Mouse (Mus musculus) Patski (cell line): ENCODE results near the gene Camk2g. TPM values are rescaled to one million over a fixed set of nuclear protein-coding genes. Genes with fewer than 3 reads are reported as not detected.

Experiments
- ATAC-seq: fragments of 100-300 bp; one replicate; pipeline ENCODE4 v1.8.0; 2021
- CTCF ChIA-PET: fragments of 350-600 bp; sonication (Branson Sonifier 250); formaldehyde crosslinking; loops from one replicate; lab custom pipeline; 2022; ENCODE audit warnings: inconsistent platforms; lab: Charles Lee
- POLR2A ChIA-PET: fragments of 350-600 bp; sonication (Branson Sonifier 250); formaldehyde crosslinking; loops from one replicate; lab custom pipeline; 2022; ENCODE audit warnings: antibody characterized with exemption, inconsistent platforms; lab: Charles Lee
- DNase-seq: peaks from one replicate; pipeline ENCODE4 v3.0.0-alpha.2; 2011; ENCODE audit warnings: low read depth, low spot score
- H3K27me3 ChIP-seq: fragments of 371-371 bp; one replicate; pipeline ENCODE4 v1.5.1; 2021
- CTCF ChIP-seq: fragments of 100-300 bp; IDR thresholded peaks from one replicate; pipeline ENCODE4 v1.5.1; 2021
- in situ Hi-C: fragments of 300-500 bp; cut with MboI; formaldehyde crosslinking; loops from 3 replicates; pipeline ENCODE4 v1.11.1; 2018; ENCODE audit warnings: low pct_unique_long_range_greater_than_20kb, mixed read lengths
- polyA plus RNA-seq: library from polyadenylated mRNA; unstranded; gene quantifications from one replicate; pipeline ENCODE4 v1.2.3, GENCODE M21; 2021

Camk2g gene
- polyA plus RNA-seq, 1 experiment from 2014 or later: 51.7 TPM

DNA sequence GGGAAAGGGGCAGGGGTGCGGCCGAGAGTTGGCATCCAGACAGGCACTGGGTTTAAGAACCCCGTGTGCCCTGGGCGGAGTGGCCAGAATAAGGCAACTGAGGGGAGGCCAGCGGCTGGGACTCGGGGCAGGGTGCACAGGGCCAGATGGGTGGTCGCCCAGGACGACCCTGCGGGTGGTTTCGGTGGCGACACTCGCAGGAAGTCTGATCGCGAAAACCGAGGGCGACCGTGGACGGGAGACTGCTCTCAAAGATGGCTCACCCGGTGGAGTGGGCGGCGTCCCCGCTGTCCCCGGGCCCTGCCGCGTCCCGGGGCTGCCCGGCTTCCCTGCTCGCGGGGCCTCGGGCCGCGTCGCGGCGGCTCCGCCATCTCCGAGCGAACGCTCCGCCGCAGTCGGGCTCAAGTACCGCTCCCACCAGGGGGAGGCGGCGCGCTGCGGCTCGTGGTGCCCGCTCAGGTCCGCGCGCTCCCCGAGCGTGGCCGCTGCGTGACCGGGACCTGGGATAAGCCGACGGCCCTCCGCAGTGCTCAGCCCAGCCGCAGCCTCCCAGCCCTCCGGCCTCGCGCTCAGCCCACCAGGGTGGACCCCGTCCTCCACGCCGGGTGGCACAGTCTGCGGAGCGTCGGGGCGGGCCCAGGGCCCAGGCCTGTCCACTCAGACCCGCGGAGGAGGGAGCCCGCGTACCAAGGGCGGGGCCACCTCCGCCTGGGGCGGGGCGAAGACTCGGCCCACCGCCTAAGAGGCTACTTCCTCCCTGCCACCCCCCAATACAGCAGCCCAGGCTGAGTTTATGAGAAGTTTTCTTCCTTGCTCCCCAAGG is 59.7 kb downstream of the Camk2g start, which contains the start of gene Ndst2:
Gene Ndst2, minus strand, starts transcription at position 611 of the 823 bp plus-strand sequence.
- no peak for DNase-seq

DNA sequence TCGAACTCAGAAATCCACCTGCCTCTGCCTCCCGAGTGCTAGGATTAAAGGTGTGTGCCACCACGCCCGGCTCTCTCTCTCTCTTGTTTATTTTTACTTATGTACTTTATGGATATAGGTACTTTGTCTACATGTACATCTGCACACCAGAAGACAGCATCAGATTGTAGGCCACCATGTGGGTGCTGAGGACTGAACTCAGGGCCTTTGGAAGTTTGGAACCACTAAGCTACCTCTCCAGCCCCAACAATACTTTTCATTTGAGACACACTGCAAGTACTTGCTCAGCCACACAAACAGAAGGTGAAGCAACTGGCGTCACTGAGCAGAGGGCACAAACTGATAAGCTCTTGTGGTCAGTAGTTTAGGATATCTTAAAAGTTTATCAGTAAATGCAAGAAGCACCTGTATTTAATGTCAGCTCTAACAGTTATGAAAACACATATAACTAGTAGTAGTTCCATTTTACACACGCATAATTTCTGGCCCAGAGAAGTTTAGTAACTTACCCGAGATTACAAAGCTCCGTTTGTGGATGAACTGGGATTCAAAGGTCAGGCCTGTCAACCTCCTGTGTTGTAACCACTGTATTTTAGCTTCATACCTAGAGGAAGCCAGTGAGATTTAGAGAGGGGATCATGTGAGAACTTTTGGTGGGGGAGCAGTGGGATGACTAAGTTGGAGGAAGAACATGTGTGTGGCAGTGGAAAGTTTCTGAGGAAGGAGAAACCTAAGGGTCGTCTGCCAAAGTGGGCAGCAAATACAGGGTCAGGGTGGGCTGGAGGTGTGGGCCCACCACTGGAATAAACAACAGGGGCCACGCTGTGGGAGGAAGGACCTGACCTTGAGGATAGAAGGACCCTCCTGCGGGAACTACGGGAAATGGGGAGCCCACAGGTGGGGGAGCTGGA is 60.6 kb downstream of the Camk2g start:
- POLR2A ChIA-PET: interaction anchor here (1.0 to 1.4 kb wide), 3 partner anchors 25 to 62 kb away, joined by 3 to 4 read pairs (median 4); partner anchors contain the start of gene Zswim8
- H3K27me3 ChIP-seq: no peaks in the 10 kb centered on the region
- ATAC-seq: no peak
- DNase-seq: no peak
- in situ Hi-C loops: no loop called here
- CTCF ChIA-PET: interaction anchor here (1.2 to 1.7 kb wide), 2 partner anchors 9 to 16 kb away, joined by 5 to 6 read pairs; no protein-coding TSS in a partner anchor
- TF ChIP-seq CTCF: no peak

More for the DNA sequence above, 59.7 kb downstream of the Camk2g start, which contains the start of gene Ndst2:
- POLR2A ChIA-PET: interaction anchor here (1.0 to 1.4 kb wide), 3 partner anchors 26 to 61 kb away, joined by 3 to 4 read pairs (median 4); partner anchors contain the start of gene Zswim8
- in situ Hi-C loops: no loop called here
- no peaks in the 10 kb centered on the region for H3K27me3 ChIP-seq
- peak; percentile 82 for ATAC-seq
- CTCF ChIA-PET: interaction anchor here (1.2 to 1.7 kb wide), 2 partner anchors 10 to 17 kb away, joined by 5 to 6 read pairs; no protein-coding TSS in a partner anchor
- no peak for TF ChIP-seq CTCF

DNA sequence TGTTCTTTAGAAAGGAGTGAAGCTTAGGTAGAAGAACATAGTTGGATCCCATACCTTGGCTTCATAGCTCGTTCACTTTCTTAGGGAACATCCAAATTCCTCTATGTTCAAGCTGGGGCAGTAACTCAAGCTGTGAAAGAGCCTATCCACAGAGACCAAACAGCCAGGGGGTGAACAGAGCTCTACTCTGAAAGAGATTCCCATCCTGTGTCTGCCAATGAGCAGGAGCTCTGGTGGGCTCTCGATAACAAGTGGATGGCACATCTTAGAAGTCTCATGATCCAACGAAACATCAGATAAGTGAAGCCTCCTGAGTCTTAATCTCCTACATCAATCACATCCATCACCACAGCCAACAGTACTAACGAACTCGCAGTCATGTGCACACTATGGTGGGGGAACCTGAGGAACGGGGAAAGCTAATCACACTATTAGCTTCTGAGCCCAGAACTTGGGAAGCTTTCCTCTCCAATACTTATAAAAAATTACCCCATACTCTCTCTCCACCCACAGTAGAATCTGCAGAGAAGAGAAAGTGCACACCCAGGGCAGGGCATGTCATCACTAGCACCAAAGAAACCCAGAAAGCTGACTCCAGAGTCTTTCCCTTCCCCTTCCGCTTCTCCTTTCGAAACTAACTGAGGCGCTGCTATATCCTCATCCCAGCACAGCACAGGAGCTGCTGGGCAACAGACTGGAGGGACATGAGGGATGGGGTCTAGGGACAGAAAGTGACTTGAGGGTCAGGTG is 62.9 kb downstream of the Camk2g start:
- CTCF ChIA-PET: no interaction called here
- ATAC-seq: no peak
- DNase-seq: no peak
- POLR2A ChIA-PET: interaction anchor here (1.0 to 1.1 kb wide), 3 partner anchors 9 to 31 kb away, joined by 3 read pairs; partner anchors contain the start of gene Zswim8
- in situ Hi-C loops: no loop called here
- TF ChIP-seq CTCF: no peak
- no peaks in the 10 kb centered on the region for H3K27me3 ChIP-seq

DNA sequence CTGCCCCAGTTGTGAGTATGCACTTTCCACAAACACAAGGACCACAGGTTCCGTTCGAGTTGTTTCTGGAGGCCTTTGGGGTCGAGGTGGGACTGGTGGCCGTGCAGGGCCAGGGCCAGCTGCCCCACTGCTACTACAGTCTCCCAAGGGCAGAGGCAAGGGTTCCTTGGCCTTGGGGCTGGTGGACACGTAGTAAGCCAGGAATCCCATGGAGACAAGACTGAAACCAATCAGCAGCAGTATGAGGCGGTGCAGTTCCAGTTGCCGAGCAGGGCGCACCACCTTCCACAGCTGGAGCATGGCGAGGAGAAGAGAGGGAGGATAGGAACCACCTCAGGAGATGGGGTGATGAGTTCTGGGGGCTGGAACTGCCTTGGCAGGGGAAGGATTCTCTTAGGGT is 64.0 kb downstream of the Camk2g start:
- POLR2A ChIA-PET: no interaction called here
- ATAC-seq (no peak), DNase-seq (no peak)
- H3K27me3 ChIP-seq: no peaks in the 10 kb centered on the region
- CTCF ChIA-PET: no interaction called here
- TF ChIP-seq CTCF: no peak
- in situ Hi-C loops: no loop called here

DNA sequence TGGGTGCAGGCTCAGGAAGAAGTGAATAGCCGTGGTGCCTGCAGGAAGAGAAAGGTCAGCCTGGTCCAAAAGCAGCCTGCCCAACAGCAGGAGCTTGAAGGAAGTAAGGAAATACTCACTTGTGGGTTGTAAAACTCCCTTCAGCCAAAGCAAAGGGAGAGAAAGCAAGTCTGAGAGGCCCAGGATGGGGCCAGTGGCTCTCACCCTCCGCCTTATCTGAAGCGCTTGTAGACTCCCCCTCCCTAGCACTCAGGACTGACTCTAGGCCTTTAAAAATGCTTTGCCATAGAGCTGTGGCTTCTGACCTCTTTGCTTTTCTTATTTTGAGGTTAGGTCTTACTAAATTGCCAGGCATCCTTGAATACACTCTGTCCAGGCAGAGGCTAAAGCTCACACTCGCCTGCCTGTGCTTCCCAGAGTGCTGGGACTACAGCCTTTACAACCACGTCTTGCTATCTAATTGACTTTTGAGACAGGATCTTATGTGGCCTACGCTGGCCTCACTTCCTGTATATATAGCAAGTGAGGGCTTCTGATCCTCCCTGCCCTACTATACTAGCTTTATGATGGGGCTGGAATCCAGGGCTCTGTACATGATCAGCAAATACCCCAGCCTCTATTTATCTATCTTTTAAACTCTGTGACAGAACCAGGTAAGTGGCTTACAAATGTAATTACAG is 68.1 kb downstream of the Camk2g start:
- ATAC-seq (no peak), DNase-seq (no peak)
- ChIA-PET CTCF (interaction anchor here (1.0 kb wide), 1 partner anchor 11 kb away, joined by 3 read pairs; no protein-coding TSS in a partner anchor), POLR2A (interaction anchor here (1.3 kb wide), 1 partner anchor 19 kb away, joined by 3 read pairs; the partner anchor contains the start of gene Zswim8)
- in situ Hi-C loops: no loop called here
- H3K27me3 ChIP-seq: no peaks in the 10 kb centered on the region
- TF ChIP-seq CTCF: no peak

DNA sequence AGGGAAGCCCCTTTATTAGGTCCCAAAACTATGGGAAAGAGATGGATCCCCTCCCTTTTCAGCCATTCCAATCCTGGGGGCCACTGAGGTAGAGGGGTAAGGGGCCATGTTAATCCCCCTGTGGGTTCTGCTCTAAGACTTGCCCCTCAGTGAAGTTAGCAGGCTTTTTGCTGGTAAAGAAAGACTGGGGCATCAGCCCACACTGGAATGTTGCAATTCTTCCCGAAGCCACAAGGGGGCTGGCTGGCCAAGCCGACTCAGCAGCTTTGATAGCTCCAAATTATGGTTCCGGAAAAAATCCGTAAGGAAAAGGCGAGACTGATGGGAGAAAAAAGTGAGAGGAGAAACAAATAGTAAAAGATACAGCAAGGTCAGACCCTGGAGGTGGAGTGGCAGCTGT is 69.8 kb downstream of the Camk2g start:
- ATAC-seq: no peak
- ChIA-PET CTCF (interaction anchor here (1.5 to 1.8 kb wide), 2 partner anchors 9 to 13 kb away, joined by 6 to 7 read pairs; no protein-coding TSS in a partner anchor), POLR2A (no interaction called here)
- no peaks in the 10 kb centered on the region for H3K27me3 ChIP-seq
- in situ Hi-C loops: no loop called here
- DNase-seq: no peak
- no peak for TF ChIP-seq CTCF

GRCm38 (mm10) chr14:20723006-20723405 is 70.9 kb downstream of the Camk2g start:
- TF ChIP-seq CTCF: no peak
- POLR2A ChIA-PET: no interaction called here
- CTCF ChIA-PET: interaction anchor here (1.5 to 1.8 kb wide), 2 partner anchors 10 to 14 kb away, joined by 6 to 7 read pairs; no protein-coding TSS in a partner anchor
- H3K27me3 ChIP-seq: no peaks in the 10 kb centered on the region
- in situ Hi-C loops: no loop called here
- ATAC-seq (no peak), DNase-seq (no peak)

DNA sequence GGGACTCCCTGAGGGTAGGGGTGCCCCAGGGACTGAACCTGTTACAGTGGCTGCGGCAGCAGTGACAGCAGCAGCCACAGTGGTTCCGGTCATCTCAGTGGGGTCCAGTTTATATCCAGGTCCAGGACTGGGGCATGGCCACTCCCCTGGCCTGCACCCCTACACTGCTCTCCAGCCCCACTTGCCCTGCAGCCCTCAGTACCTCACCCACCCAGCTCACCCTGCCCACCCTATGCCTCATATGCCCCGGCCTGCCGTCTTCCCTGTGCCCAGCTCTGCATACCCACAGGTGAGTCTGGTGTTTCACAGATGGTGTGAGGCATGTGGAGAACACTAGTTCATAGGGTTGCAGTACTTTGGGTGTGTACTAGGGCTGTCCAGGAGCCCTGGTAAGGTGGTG is 72.5 kb downstream of the Camk2g start:
- no peak for TF ChIP-seq CTCF
- in situ Hi-C loops: no loop called here
- no peak for DNase-seq
- ATAC-seq: no peak
- ChIA-PET POLR2A (interaction anchor here (1.4 kb wide), 1 partner anchor 14 kb away, joined by 4 read pairs; the partner anchor contains the start of gene Zswim8), CTCF (no interaction called here)
- no peaks in the 10 kb centered on the region for H3K27me3 ChIP-seq

DNA sequence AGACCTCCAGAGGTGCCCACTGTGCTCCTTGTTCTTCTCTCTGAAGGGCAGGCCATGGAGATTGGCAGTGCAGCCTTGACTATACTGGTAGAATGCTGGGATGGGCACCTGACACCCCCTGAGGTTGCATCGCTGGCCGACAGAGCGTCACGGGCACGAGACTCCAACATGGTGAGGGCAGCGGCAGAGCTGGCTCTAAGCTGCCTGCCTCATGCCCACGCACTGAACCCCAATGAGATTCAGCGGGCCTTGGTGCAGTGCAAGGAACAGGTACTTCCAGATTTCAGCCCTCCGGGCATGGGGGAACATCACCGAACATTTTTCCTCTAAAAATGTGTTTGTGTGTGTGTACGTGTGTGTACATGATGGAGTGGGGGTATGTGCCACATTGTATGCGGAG is 74.1 kb downstream of the Camk2g start:
- POLR2A ChIA-PET: no interaction called here

More for the DNA sequence above, 74.1 kb downstream of the Camk2g start:
- in situ Hi-C loops: no loop called here
- ATAC-seq (no peak), DNase-seq (no peak)
- CTCF ChIA-PET: no interaction called here
- TF ChIP-seq CTCF: no peak
- H3K27me3 ChIP-seq: no peaks in the 10 kb centered on the region
